7 mouse cellular contexts compared by ENCODE assay signal in genomic region chr16:30552621-30553338, GRCm38 (mm10). TPM values are rescaled to one million over a fixed set of nuclear protein-coding genes. Genes with fewer than 3 reads are reported as not detected.
A peak's percentile ranks its signal among the peaks of the same experiment; 100 is the strongest.
DNase-seq lines count a peak whose midpoint lies in the region; ATAC-seq lines count a peak whose summit lies in the region.

No protein-coding gene starts in this region.

- DNase-seq in adrenal gland, adult 18-20 months (ENCODE audit: low spot score in 2 of 2), result peak; percentile 26 to 54
- peak; percentile 58 for DNase-seq in cerebellum, adult 9-11 months
- peak; percentile 37 to 53 for DNase-seq in gastrocnemius, adult 8-10 months (ENCODE audit: low spot score in 2 of 2)
- peak; percentile 53 for DNase-seq in left cerebral cortex, adult 11 months (ENCODE audit: low spot score)
- peak; percentile 97 for DNase-seq in lung, postnatal 36 days

- H3K27me3 ChIP-seq in hindbrain, embryonic 15.5 days, result no peaks in the 10 kb centered on the region
- H3K27me3 ChIP-seq in stomach, embryonic 15.5 days (replicated peaks), result no peaks in the 10 kb centered on the region

- peak; percentile 63 for ATAC-seq in hindbrain, embryonic 15.5 days (ENCODE audit: low FRiP score, low read depth)
- no peak; the same call in 1 of the 2 replicates for ATAC-seq in stomach, embryonic 15.5 days (ENCODE audit: insufficient read depth, low FRiP score, low read depth)

- WGBS in hindbrain, embryonic 15.5 days, result 22% methylated on average over 11 of the region's 11 CpGs
- WGBS in stomach, embryonic 15.5 days, result 34% methylated on average over 11 of the region's 11 CpGs

- no peak overlapping the region for H3K9ac ChIP-seq in hindbrain, embryonic 15.5 days
- H3K9ac ChIP-seq in stomach, embryonic 15.5 days, result no peak overlapping the region

- peak overlapping the region; percentile 77 for H3K27ac ChIP-seq in hindbrain, embryonic 15.5 days (replicated peaks)
- peak overlapping the region; percentile 67 for H3K27ac ChIP-seq in stomach, embryonic 15.5 days

- H3K9me3 ChIP-seq in hindbrain, embryonic 15.5 days, result no peaks in the 10 kb centered on the region
- H3K9me3 ChIP-seq in stomach, embryonic 15.5 days, result no peaks in the 10 kb centered on the region

- no peak overlapping the region for H3K4me3 ChIP-seq in hindbrain, embryonic 15.5 days
- H3K4me3 ChIP-seq in stomach, embryonic 15.5 days (replicated peaks), result no peak overlapping the region

- peaks cover 10% of the 10 kb centered on the region for H3K36me3 ChIP-seq in hindbrain, embryonic 15.5 days
- no peaks in the 10 kb centered on the region for H3K36me3 ChIP-seq in stomach, embryonic 15.5 days

- H3K4me2 ChIP-seq in hindbrain, embryonic 15.5 days, result no peak overlapping the region
- H3K4me2 ChIP-seq in stomach, embryonic 15.5 days, result no peak overlapping the region

- peaks cover 26% of the 10 kb centered on the region for H3K4me1 ChIP-seq in hindbrain, embryonic 15.5 days (replicated peaks)
- peaks cover 8% of the 10 kb centered on the region; the same call in 1 of the 2 replicates for H3K4me1 ChIP-seq in stomach, embryonic 15.5 days

RNA-seq across cellular contexts. Expression of gene Tmem44, which starts 2.1 kb away (rescaled TPM):
- 1 to 10 TPM; 3.7 to 4.2 TPM for total RNA-seq in adrenal gland, adult 18-20 months (2021)
- 1 to 10 TPM in 3 of 4 experiments, under 1 TPM in 1; 0.82 to 1.6 (median 1.3) TPM for total RNA-seq in gastrocnemius, adult 8-10 months (2022)
- 67.9 and 72.6 TPM in 2 replicates for polyA plus RNA-seq in hindbrain, embryonic 15.5 days (2015; fragmentation: Nextera tagmentation; extraction: Ambion mirVana)
- 11.7 and 13.6 TPM in 2 replicates for polyA plus RNA-seq in stomach, embryonic 15.5 days (2015; fragmentation: Nextera tagmentation; extraction: Ambion mirVana)

RNA-seq across cellular contexts. Expression of gene Lsg1, which starts 34.6 kb away (rescaled TPM):
- total RNA-seq in adrenal gland, adult 18-20 months (2021), result 10 to 100 TPM; 38.5 to 39.5 TPM
- 10 to 100 TPM; 19.6 to 23.0 (median 20.8) TPM for total RNA-seq in gastrocnemius, adult 8-10 months (2022)
- 45.5 and 45.7 TPM in 2 replicates for polyA plus RNA-seq in hindbrain, embryonic 15.5 days (2015; fragmentation: Nextera tagmentation; extraction: Ambion mirVana)
- polyA plus RNA-seq in stomach, embryonic 15.5 days (2015; fragmentation: Nextera tagmentation; extraction: Ambion mirVana), result 56.1 and 61.4 TPM in 2 replicates

RNA-seq across cellular contexts. Expression of gene Fam43a, which starts 46.7 kb away (rescaled TPM):
- total RNA-seq in adrenal gland, adult 18-20 months (2021), result 10 to 100 TPM; 24.6 to 30.9 TPM
- total RNA-seq in gastrocnemius, adult 8-10 months (2022), result 1 to 10 TPM; 3.4 to 6.3 (median 4.6) TPM
- 19.6 and 21.6 TPM in 2 replicates for polyA plus RNA-seq in hindbrain, embryonic 15.5 days (2015; fragmentation: Nextera tagmentation; extraction: Ambion mirVana)
- polyA plus RNA-seq in stomach, embryonic 15.5 days (2015; fragmentation: Nextera tagmentation; extraction: Ambion mirVana), result 16.8 and 19.4 TPM in 2 replicates

Comparison
In these comparisons a context has a peak if more than half of its experiments do, and no peak if none do; other contexts are left out.
1. DNase-seq: peak in every context shown above with its lines; median percentile 97 in lung, postnatal 36 days; 58 in cerebellum, adult 9-11 months; 53 in left cerebral cortex, adult 11 months; 45 in gastrocnemius, adult 8-10 months; 40 in adrenal gland, adult 18-20 months.